Mouse (Mus musculus): ENCODE measurements around the gene Dnm3. TPM values are rescaled to one million over a fixed set of nuclear protein-coding genes. Genes with fewer than 3 reads are reported as not detected.

Gene Dnm3
- total RNA-seq, 1 experiment from 2014 or later = 1.5 TPM

GRCm38 (mm10) chr1:162074626-162075410 lies 403.0 kb downstream of the Dnm3 start:
- no peak for ATAC-seq (replicated peaks; ENCODE audit: insufficient number of reproducible peaks, low FRiP score, low TSS enrichment, poor library complexity, severe bottlenecking)

- no peak for ATAC-seq (replicated peaks; ENCODE audit: insufficient number of reproducible peaks, low FRiP score, low TSS enrichment, poor library complexity, severe bottlenecking)
Measured at GRCm38 (mm10) chr1:162072917-162073578, 404.8 kb downstream of the Dnm3 start.

- ATAC-seq (replicated peaks; ENCODE audit: insufficient number of reproducible peaks, low FRiP score, low TSS enrichment, poor library complexity, severe bottlenecking) = no peak
Measured at GRCm38 (mm10) chr1:162053608-162054007, 424.2 kb downstream of the Dnm3 start.

- no peak for ATAC-seq (replicated peaks; ENCODE audit: insufficient number of reproducible peaks, low FRiP score, low TSS enrichment, poor library complexity, severe bottlenecking)
Measured at GRCm38 (mm10) chr1:162053186-162053585, 424.6 kb downstream of the Dnm3 start.

GRCm38 (mm10) chr1:162052755-162053154 lies 425.1 kb downstream of the Dnm3 start:
- no peak for ATAC-seq (replicated peaks; ENCODE audit: insufficient number of reproducible peaks, low FRiP score, low TSS enrichment, poor library complexity, severe bottlenecking)

GRCm38 (mm10) chr1:162052138-162052537 lies 425.7 kb downstream of the Dnm3 start:
- ATAC-seq (replicated peaks; ENCODE audit: insufficient number of reproducible peaks, low FRiP score, low TSS enrichment, poor library complexity, severe bottlenecking) = no peak

- ATAC-seq (replicated peaks; ENCODE audit: insufficient number of reproducible peaks, low FRiP score, low TSS enrichment, poor library complexity, severe bottlenecking) = peak; percentile 40; the same call in 1 of the 2 replicates
Measured at GRCm38 (mm10) chr1:162051710-162052109, 426.1 kb downstream of the Dnm3 start.

- no peak for ATAC-seq (replicated peaks; ENCODE audit: insufficient number of reproducible peaks, low FRiP score, low TSS enrichment, poor library complexity, severe bottlenecking)
Measured at GRCm38 (mm10) chr1:162047673-162048072, 430.2 kb downstream of the Dnm3 start.

GRCm38 (mm10) chr1:162043788-162044717 lies 433.8 kb downstream of the Dnm3 start:
- no peak for ATAC-seq (replicated peaks; ENCODE audit: insufficient number of reproducible peaks, low FRiP score, low TSS enrichment, poor library complexity, severe bottlenecking)

GRCm38 (mm10) chr1:162043216-162043615 lies 434.6 kb downstream of the Dnm3 start:
- no peak for ATAC-seq (replicated peaks; ENCODE audit: insufficient number of reproducible peaks, low FRiP score, low TSS enrichment, poor library complexity, severe bottlenecking)

- ATAC-seq (replicated peaks; ENCODE audit: insufficient number of reproducible peaks, low FRiP score, low TSS enrichment, poor library complexity, severe bottlenecking) = no peak
Measured at GRCm38 (mm10) chr1:162042384-162042783, 435.4 kb downstream of the Dnm3 start.

- no peak for ATAC-seq (replicated peaks; ENCODE audit: insufficient number of reproducible peaks, low FRiP score, low TSS enrichment, poor library complexity, severe bottlenecking)
Measured at GRCm38 (mm10) chr1:162040490-162041274, 437.2 kb downstream of the Dnm3 start.

GRCm38 (mm10) chr1:162039808-162040207 lies 438.0 kb downstream of the Dnm3 start:
- no peak for ATAC-seq (replicated peaks; ENCODE audit: insufficient number of reproducible peaks, low FRiP score, low TSS enrichment, poor library complexity, severe bottlenecking)

GRCm38 (mm10) chr1:162039011-162039595 lies 438.7 kb downstream of the Dnm3 start:
- ATAC-seq (replicated peaks; ENCODE audit: insufficient number of reproducible peaks, low FRiP score, low TSS enrichment, poor library complexity, severe bottlenecking) = no peak

GRCm38 (mm10) chr1:162038431-162038830 lies 439.4 kb downstream of the Dnm3 start:
- ATAC-seq (replicated peaks; ENCODE audit: insufficient number of reproducible peaks, low FRiP score, low TSS enrichment, poor library complexity, severe bottlenecking) = no peak

GRCm38 (mm10) chr1:162037968-162038421 lies 439.8 kb downstream of the Dnm3 start:
- ATAC-seq (replicated peaks; ENCODE audit: insufficient number of reproducible peaks, low FRiP score, low TSS enrichment, poor library complexity, severe bottlenecking) = peak; percentile 64

GRCm38 (mm10) chr1:162037185-162037765 lies 440.6 kb downstream of the Dnm3 start:
- no peak for ATAC-seq (replicated peaks; ENCODE audit: insufficient number of reproducible peaks, low FRiP score, low TSS enrichment, poor library complexity, severe bottlenecking)

- no peak for ATAC-seq (replicated peaks; ENCODE audit: insufficient number of reproducible peaks, low FRiP score, low TSS enrichment, poor library complexity, severe bottlenecking)
Measured at GRCm38 (mm10) chr1:162036461-162036835, 441.4 kb downstream of the Dnm3 start.
